Mouse (Mus musculus) intestine, postnatal 0 days (tissue): Measurements from ENCODE around the gene Otc. TPM values are rescaled to one million over a fixed set of nuclear protein-coding genes. Genes with fewer than 3 reads are reported as not detected.

Source experiments
- ATAC-seq: fragments of 200-750 bp; cut with Nextera tagmentation; 2 replicates; pipeline ENCODE4 v1.8.0; 2017; ENCODE audit warnings: mild to moderate bottlenecking, moderate TSS enrichment, moderate library complexity
- H3K27ac ChIP-seq: fragments of 300-500 bp; sonication (generic); 2 replicates; pipeline ENCODE4 v1.5.1; 2014; ENCODE audit warnings: mild to moderate bottlenecking, low read depth, low read length, moderate library complexity
- H3K27me3 ChIP-seq: fragments of 300-500 bp; sonication (generic); replicated peaks from 2 replicates; pipeline ENCODE4 v1.6.1; 2014; ENCODE audit warnings: low read length, mixed read lengths; ENCODE audit not compliant: control insufficient read depth, insufficient read depth
- H3K36me3 ChIP-seq: fragments of 300-500 bp; sonication (generic); 2 replicates; pipeline ENCODE4 v1.6.1; 2014; ENCODE audit warnings: mild to moderate bottlenecking, moderate library complexity; ENCODE audit not compliant: control insufficient read depth, insufficient read depth
- H3K4me1 ChIP-seq: fragments of 300-500 bp; sonication (generic); replicated peaks from 2 replicates; pipeline ENCODE4 v1.6.1; 2014; ENCODE audit warnings: antibody characterized with exemption, low read length, mixed read lengths; ENCODE audit not compliant: control insufficient read depth, insufficient read depth
- H3K4me2 ChIP-seq: fragments of 300-500 bp; sonication (generic); replicated peaks from 2 replicates; pipeline ENCODE4 v1.6.1; 2014; ENCODE audit warnings: low read depth, mild to moderate bottlenecking, moderate library complexity
- H3K4me3 ChIP-seq: fragments of 300-500 bp; sonication (generic); 2 replicates; pipeline ENCODE4 v1.5.1; 2014; ENCODE audit warnings: low read depth, low read length
- H3K9ac ChIP-seq: fragments of 300-500 bp; sonication (generic); 2 replicates; pipeline ENCODE4 v1.6.1; 2014; ENCODE audit warnings: mild to moderate bottlenecking, low read depth, low read length
- H3K9me3 ChIP-seq: fragments of 300-500 bp; sonication (generic); 2 replicates; pipeline ENCODE4 v1.6.1; 2016; ENCODE audit warnings: mixed run types; ENCODE audit not compliant: control insufficient read depth
- CTCF ChIP-seq: sonication (generic); IDR thresholded peaks from 2 replicates; pipeline ENCODE4 v1.5.1; 2016; ENCODE audit warnings: low read depth, mild to moderate bottlenecking, control low read depth, antibody characterized with exemption, moderate library complexity
- WGBS: fragments of 180-500 bp; shearing (Covaris S2); extraction: QIAGEN DNeasy Blood & Tissue Kit; methylation state at CpG from one replicate; pipeline ENCODE4 v1.1.7; 2014; 5-methylcytosine and 5-hydroxymethylcytosine counted together
- polyA plus RNA-seq: library from polyadenylated mRNA; unstranded; fragments of >200 nt; fragmentation: Nextera tagmentation; extraction: Ambion mirVana; gene quantifications from 2 replicates; pipeline ENCODE4 v1.2.1, GENCODE M21; 2015

Otc gene
- polyA plus RNA-seq, 1 experiment from 2014 or later = 42.9 TPM

DNA sequence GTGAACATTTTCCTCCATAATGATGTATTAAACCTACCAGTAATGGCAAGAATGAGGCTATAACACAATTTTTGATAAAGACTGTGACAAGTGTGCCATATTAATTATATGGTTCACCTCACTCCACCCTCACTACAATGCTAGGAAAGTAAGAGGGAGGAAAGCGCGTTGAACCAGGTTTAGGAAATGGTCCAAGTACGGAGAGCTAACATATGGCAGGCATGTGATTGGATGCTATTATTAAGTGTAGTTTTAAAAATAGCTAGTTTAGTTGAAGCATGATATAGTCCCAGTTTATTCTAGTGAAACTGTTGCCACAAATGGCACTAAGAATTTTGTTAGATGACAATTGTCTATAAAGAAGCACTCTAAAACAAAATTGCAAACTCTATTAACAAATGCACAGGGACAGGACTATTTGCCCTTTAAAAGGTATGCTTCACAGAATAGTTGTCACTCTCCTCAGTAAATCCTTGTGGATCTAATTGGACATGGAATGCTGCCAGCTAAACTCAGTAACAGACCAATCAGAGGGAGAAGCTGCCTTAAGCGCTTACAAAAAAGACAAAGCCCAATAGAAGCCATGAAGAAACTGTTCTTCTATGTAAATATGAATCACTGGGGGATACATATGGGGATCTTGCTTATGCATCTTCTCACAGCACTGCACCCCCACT, 16.8 kb downstream of the Otc start:
- H3K27me3 ChIP-seq = no peaks in the 10 kb centered on the region
- no peak overlapping the region for H3K27ac ChIP-seq
- no peaks in the 10 kb centered on the region for H3K4me1 ChIP-seq
- no peaks in the 10 kb centered on the region for H3K9me3 ChIP-seq
- no peaks in the 10 kb centered on the region for H3K36me3 ChIP-seq
- no peak for TF ChIP-seq CTCF
- no peak overlapping the region for H3K4me2 ChIP-seq
- H3K4me3 ChIP-seq = no peak overlapping the region
- no peak overlapping the region for H3K9ac ChIP-seq
- ATAC-seq = no peak
- 84% methylated on average over 4 of the region's 4 CpGs for WGBS

DNA sequence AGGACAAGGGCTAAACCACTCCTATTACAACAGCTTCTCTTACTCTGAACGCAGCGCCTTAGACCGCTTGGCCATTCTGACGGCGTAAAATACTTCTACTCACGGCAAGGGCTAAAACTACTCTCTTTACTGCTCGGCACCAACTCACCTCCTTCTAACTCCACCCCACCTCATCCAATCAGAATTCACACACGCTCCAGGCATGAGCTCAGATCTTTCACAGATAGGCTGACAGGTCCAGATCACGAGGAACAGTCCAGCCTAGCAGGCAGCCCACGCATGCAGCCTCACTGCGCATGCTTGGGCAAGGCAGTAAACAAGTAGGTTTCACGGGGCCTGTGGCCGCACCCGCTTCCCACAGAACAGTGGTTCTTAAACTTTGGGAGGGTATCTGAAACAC, 45.2 kb downstream of the Otc start:
- Histone ChIP-seq H3K4me1 (no peaks in the 10 kb centered on the region), H3K4me2 (no peak overlapping the region), H3K9me3 (no peaks in the 10 kb centered on the region), H3K27ac (no peak overlapping the region), H3K4me3 (no peak overlapping the region), H3K27me3 (no peaks in the 10 kb centered on the region), H3K9ac (no peak overlapping the region), H3K36me3 (no peaks in the 10 kb centered on the region)
- no peak for TF ChIP-seq CTCF
- ATAC-seq = no peak
- 90% methylated on average over 14 of the region's 14 CpGs for WGBS

DNA sequence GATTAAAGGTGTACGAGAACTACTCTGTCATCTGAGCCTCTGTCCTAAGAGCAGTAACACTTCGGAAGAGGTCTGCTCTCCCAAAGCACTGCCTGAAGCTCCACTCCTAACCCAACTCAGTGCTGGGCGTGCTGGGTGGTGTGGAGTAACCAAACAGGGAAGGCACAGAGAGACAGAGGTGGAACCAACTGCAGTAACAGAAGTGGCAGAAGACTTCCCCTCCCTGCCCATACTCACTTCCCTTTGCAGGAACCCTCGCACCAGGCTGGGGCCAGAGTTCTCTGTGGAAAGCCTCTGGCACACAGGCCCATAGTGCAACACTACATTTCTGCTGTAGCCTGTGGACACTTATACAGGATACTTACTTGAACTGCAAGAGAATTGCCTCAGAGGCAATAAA, 66.1 kb downstream of the Otc start:
- no peak overlapping the region for H3K27ac ChIP-seq
- 83% methylated on average over 4 of the region's 4 CpGs for WGBS
- no peaks in the 10 kb centered on the region for H3K36me3 ChIP-seq
- TF ChIP-seq CTCF = no peak
- H3K4me1 ChIP-seq = no peaks in the 10 kb centered on the region
- no peak overlapping the region for H3K4me2 ChIP-seq
- no peak overlapping the region for H3K4me3 ChIP-seq
- no peak overlapping the region for H3K9ac ChIP-seq
- no peaks in the 10 kb centered on the region for H3K9me3 ChIP-seq
- no peak for ATAC-seq
- no peaks in the 10 kb centered on the region for H3K27me3 ChIP-seq

DNA sequence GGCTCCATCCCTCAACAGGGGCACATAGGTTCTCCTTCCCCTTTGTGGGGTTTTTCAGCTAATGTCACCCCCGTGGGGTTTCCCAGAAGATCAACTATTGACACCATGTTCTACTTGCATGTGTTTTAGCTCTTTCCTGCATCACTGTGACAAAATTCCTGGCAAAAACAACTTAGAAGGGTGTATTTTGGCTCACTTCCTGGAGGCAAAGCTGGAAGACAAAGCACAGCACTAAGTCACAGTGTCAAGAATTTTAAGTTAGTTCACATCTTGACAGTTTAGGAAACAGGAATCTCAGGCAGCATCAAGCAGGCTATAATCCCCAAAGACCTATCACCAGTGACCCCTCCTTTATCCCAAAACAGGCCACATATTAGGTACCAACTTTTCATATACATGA, 78.1 kb downstream of the Otc start:
- Histone ChIP-seq H3K9me3 (no peaks in the 10 kb centered on the region), H3K4me2 (no peak overlapping the region), H3K4me3 (no peak overlapping the region), H3K9ac (no peak overlapping the region), H3K4me1 (no peaks in the 10 kb centered on the region), H3K36me3 (no peaks in the 10 kb centered on the region), H3K27me3 (no peaks in the 10 kb centered on the region), H3K27ac (no peak overlapping the region)
- no peak for TF ChIP-seq CTCF
- no peak for ATAC-seq
- WGBS = 59% methylated on average over 1 of the region's 1 CpGs

DNA sequence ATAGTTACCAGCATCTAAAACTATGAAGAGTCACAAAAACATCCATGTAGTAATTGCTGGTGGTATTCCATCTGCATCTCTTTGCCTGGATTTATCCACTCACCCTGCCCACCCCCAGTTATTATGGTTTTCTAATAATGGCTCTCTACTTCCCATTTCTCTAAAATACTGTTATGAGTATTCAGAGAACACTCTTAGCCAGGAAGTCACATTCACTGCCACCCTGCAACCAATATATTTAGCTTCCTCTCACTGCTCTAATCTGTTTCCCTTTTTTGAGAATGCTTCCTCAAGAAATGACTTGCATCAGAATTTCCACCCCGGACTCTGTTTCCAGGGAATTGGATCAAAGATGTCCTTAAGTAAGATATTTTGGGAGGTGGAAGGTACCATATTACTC, 79.6 kb downstream of the Otc start:
- Histone ChIP-seq H3K27me3 (no peaks in the 10 kb centered on the region), H3K4me3 (no peak overlapping the region), H3K27ac (no peak overlapping the region), H3K4me2 (no peak overlapping the region), H3K36me3 (no peaks in the 10 kb centered on the region), H3K9ac (no peak overlapping the region), H3K9me3 (no peaks in the 10 kb centered on the region), H3K4me1 (no peaks in the 10 kb centered on the region)
- WGBS = 84% methylated on average over 1 of the region's 1 CpGs
- no peak for TF ChIP-seq CTCF
- no peak for ATAC-seq

DNA sequence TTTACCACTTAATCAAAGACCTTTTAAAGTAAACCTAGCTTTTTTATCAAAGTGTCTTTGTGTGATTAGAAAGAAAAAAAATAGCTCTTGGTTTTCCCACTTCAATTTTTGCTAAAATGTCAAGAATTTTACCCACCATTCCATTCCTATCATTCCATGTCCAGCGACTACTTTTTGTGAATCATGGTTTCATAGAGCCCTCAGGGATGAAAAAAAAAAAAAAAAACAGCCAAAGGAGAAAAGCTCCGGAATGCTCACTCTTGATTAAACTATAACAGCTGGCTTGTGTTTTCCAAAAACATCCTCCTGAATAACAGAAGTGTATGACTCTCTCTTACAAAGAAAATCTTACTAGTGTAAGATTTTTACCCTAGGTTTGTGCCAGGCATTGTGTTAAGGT, 84.7 kb downstream of the Otc start:
- H3K4me3 ChIP-seq = no peak overlapping the region
- H3K27ac ChIP-seq = no peak overlapping the region
- ATAC-seq = no peak
- no peak overlapping the region for H3K4me2 ChIP-seq
- H3K4me1 ChIP-seq = no peaks in the 10 kb centered on the region
- 61% methylated on average over 2 of the region's 2 CpGs for WGBS
- TF ChIP-seq CTCF = no peak
- H3K27me3 ChIP-seq = no peaks in the 10 kb centered on the region
- no peaks in the 10 kb centered on the region for H3K36me3 ChIP-seq
- H3K9ac ChIP-seq = no peak overlapping the region
- H3K9me3 ChIP-seq = no peaks in the 10 kb centered on the region

DNA sequence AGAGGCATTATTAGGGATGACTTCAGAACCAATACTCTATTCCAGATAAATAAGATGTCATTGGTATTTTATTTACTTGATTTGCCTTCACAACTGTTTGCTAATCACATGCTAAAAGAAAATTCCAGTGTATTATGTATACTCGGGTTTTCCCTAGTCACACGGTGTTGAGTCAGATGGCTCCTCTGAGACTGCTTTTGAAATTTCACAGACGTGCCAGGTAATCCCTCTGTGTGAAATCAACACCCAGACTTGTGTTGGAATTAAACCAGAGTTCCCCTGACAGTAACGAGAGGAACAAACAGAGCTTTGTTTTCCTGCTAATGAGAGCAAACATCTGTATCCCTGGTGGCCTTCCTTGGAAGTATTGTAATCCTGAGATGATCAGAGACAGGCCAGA, 103.8 kb downstream of the Otc start:
- no peak for TF ChIP-seq CTCF
- no peak for ATAC-seq
- H3K4me3 ChIP-seq = no peak overlapping the region
- no peaks in the 10 kb centered on the region for H3K27me3 ChIP-seq
- no peak overlapping the region for H3K27ac ChIP-seq
- no peak overlapping the region for H3K9ac ChIP-seq
- 52% methylated on average over 4 of the region's 4 CpGs for WGBS
- H3K36me3 ChIP-seq = no peaks in the 10 kb centered on the region
- H3K4me1 ChIP-seq = no peaks in the 10 kb centered on the region
- no peak overlapping the region for H3K4me2 ChIP-seq
- H3K9me3 ChIP-seq = no peaks in the 10 kb centered on the region

Other genes with a start within 250 kb of the Otc start
- gene Srpx, start 134.6 kb upstream of the Otc start, polyA plus RNA-seq = 11.1 and 12.6 TPM in 2 replicates
- 4.1 and 4.8 TPM in 2 replicates for gene Rpgr, start 35.4 kb upstream of the Otc start, polyA plus RNA-seq
- 120 and 125 TPM in 2 replicates for gene Tspan7, start 232.9 kb downstream of the Otc start, polyA plus RNA-seq